19 mouse cellular contexts compared by ENCODE assay signal in genomic region chr1:179170555-179170954, GRCm38 (mm10).
DNase-seq lines count a peak whose midpoint lies in the region; ATAC-seq and TF ChIP-seq lines count a peak whose summit lies in the region.
"Had no signal": no experiment of that assay in that cellular context is flagged by ENCODE, and none has a peak within 500 bp of the region (broad histone marks: within the 10 kb centered on the region; RNA-seq: fewer than 3 reads in every experiment).

No protein-coding gene starts in this region.

- no peak overlapping the region for H3K4me2 ChIP-seq in kidney, embryonic 14.5 days (replicated peaks; ENCODE audit: low read depth, low read length)
- no peak overlapping the region for H3K4me2 ChIP-seq in kidney, postnatal 0 days (ENCODE audit: low read length)
- H3K4me2 ChIP-seq: embryonic facial prominence, embryonic 12.5 days; forebrain, embryonic 13.5 days; forebrain, embryonic 15.5 days had no signal

- no peak for TF ChIP-seq POLR2A in kidney, adult 2 months (IDR thresholded peaks at IDR 0.05; ENCODE audit: low read depth, low read length)

- no peak overlapping the region for H3K27ac ChIP-seq in kidney, embryonic 14.5 days (ENCODE audit: low read depth, low read length)
- H3K27ac ChIP-seq in kidney, adult 2 months (ENCODE audit: insufficient read depth, low read depth, low read length): no peak overlapping the region
- no peak overlapping the region for H3K27ac ChIP-seq in kidney, postnatal 0 days
- H3K27ac ChIP-seq in limb, embryonic 10.5 days: 0 out of 2 replicates have a peak overlapping the region, but pooled peaks have one; percentile 50
- H3K27ac ChIP-seq: embryonic facial prominence, embryonic 10.5 days; embryonic facial prominence, embryonic 12.5 days; forebrain, embryonic 13.5 days; forebrain, embryonic 15.5 days had no signal

- WGBS in kidney, embryonic 14.5 days: 52% methylated on average over 8 of the region's 8 CpGs
- WGBS in kidney, adult 2 months: 76% methylated on average over 8 of the region's 8 CpGs
- WGBS in kidney, postnatal 0 days: 57% methylated on average over 8 of the region's 8 CpGs
- whole genome bisulfite sequencing in limb, embryonic 10.5 days: 92% methylated on average over 8 of the region's 8 CpGs

- no peaks in the 10 kb centered on the region for H3K9me3 ChIP-seq in kidney, embryonic 14.5 days (ENCODE audit: control insufficient read depth, low read length)
- H3K9me3 ChIP-seq in kidney, postnatal 0 days (replicated peaks; ENCODE audit: low read length): no peaks in the 10 kb centered on the region
- no peaks in the 10 kb centered on the region for H3K9me3 ChIP-seq in limb, embryonic 10.5 days (replicated peaks)
- H3K9me3 ChIP-seq: embryonic facial prominence, embryonic 10.5 days; embryonic facial prominence, embryonic 12.5 days; forebrain, embryonic 13.5 days; forebrain, embryonic 15.5 days had no signal

- no peak overlapping the region for H3K4me3 ChIP-seq in kidney, embryonic 14.5 days (ENCODE audit: low read length)
- H3K4me3 ChIP-seq in kidney, adult 2 months (ENCODE audit: insufficient read depth, low read depth, low read length): no peak overlapping the region
- H3K4me3 ChIP-seq in kidney, postnatal 0 days (replicated peaks; ENCODE audit: low read depth, low read length): no peak overlapping the region
- no peak overlapping the region for H3K4me3 ChIP-seq in limb, embryonic 10.5 days
- H3K4me3 ChIP-seq: embryonic facial prominence, embryonic 10.5 days; embryonic facial prominence, embryonic 12.5 days; forebrain, embryonic 13.5 days; forebrain, embryonic 15.5 days had no signal

- H3K36me3 ChIP-seq in kidney, embryonic 14.5 days (ENCODE audit: control insufficient read depth, insufficient read depth, low read length): no peaks in the 10 kb centered on the region
- no peaks in the 10 kb centered on the region for H3K36me3 ChIP-seq in kidney, adult 2 months (ENCODE audit: control insufficient read depth, insufficient read depth, low read length)
- H3K36me3 ChIP-seq in kidney, postnatal 0 days (ENCODE audit: insufficient read depth, low read length): no peaks in the 10 kb centered on the region
- H3K36me3 ChIP-seq in limb, embryonic 10.5 days: no peaks in the 10 kb centered on the region
- H3K36me3 ChIP-seq: embryonic facial prominence, embryonic 10.5 days; embryonic facial prominence, embryonic 12.5 days; forebrain, embryonic 15.5 days had no signal

- no peak for DNase-seq in kidney, adult 2 months
- DNase-seq in kidney, postnatal 0 days (ENCODE audit: low spot score): peak; percentile 71
- no peak for DNase-seq in kidney, postnatal 36 days
- no peak for DNase-seq in limb, embryonic 10.5 days (ENCODE audit: low spot score)
- DNase-seq in left cerebral cortex, postnatal 25 days (ENCODE audit: low spot score in 2 of 2): no peak
- DNase-seq: adrenal gland, adult 8-10 months; adrenal gland, postnatal 14 days; adrenal gland, postnatal 36 days; cerebellum, adult 11-12 months; cerebellum, adult 2 months; cerebellum, adult 9-10 months; cerebellum, postnatal 10 days; cerebellum, postnatal 25 days had no signal

- TF ChIP-seq CTCF in kidney, adult 2 months (conservative IDR thresholded peaks at IDR 0.05; ENCODE audit: insufficient read depth, insufficient read length, low read depth, low read length): no peak
- TF ChIP-seq CTCF in kidney, postnatal 0 days (IDR thresholded peaks at IDR 0.05; ENCODE audit: low read depth): no peak

- intact Hi-C loops in left cerebral cortex, postnatal 25 days (cut with DNase I): no loop called here

- no peaks in the 10 kb centered on the region for H3K27me3 ChIP-seq in kidney, embryonic 14.5 days (ENCODE audit: control insufficient read depth, insufficient read depth, low read length)
- H3K27me3 ChIP-seq in kidney, adult 2 months (replicated peaks; ENCODE audit: control insufficient read depth, insufficient read depth, low read length): no peaks in the 10 kb centered on the region
- H3K27me3 ChIP-seq in kidney, postnatal 0 days (ENCODE audit: insufficient read depth, low read length): no peaks in the 10 kb centered on the region
- no peaks in the 10 kb centered on the region for H3K27me3 ChIP-seq in limb, embryonic 10.5 days (ENCODE audit: low read depth, poor library complexity, severe bottlenecking)
- H3K27me3 ChIP-seq: embryonic facial prominence, embryonic 12.5 days; forebrain, embryonic 13.5 days; forebrain, embryonic 15.5 days; Patski had no signal

- no peaks in the 10 kb centered on the region for H3K4me1 ChIP-seq in kidney, embryonic 14.5 days (ENCODE audit: control insufficient read depth, insufficient read depth, low read length)
- no peaks in the 10 kb centered on the region for H3K4me1 ChIP-seq in kidney, adult 2 months (ENCODE audit: control insufficient read depth, insufficient read depth, low read length)
- H3K4me1 ChIP-seq in kidney, postnatal 0 days (replicated peaks; ENCODE audit: insufficient read depth, low read length): 0 out of 2 replicates have a peak, but pooled peaks cover 3% of the 10 kb centered on the region
- peaks cover 35% of the 10 kb centered on the region for H3K4me1 ChIP-seq in limb, embryonic 10.5 days
- H3K4me1 ChIP-seq: forebrain, embryonic 15.5 days had no signal

- H3K9ac ChIP-seq in kidney, embryonic 14.5 days (ENCODE audit: low read depth, low read length): no peak overlapping the region
- H3K9ac ChIP-seq in kidney, postnatal 0 days (ENCODE audit: low read depth, low read length): no peak overlapping the region
- H3K9ac ChIP-seq: embryonic facial prominence, embryonic 12.5 days; forebrain, embryonic 13.5 days; forebrain, embryonic 15.5 days had no signal

- peak; percentile 66 for ATAC-seq in kidney, embryonic 14.5 days (ENCODE audit: low FRiP score, low TSS enrichment)
- no peak for ATAC-seq in kidney, postnatal 0 days (replicated peaks; ENCODE audit: low FRiP score, low read depth)
- ATAC-seq: forebrain, embryonic 13.5 days; forebrain, embryonic 15.5 days; Patski had no signal
